In the genomic region with DNA sequence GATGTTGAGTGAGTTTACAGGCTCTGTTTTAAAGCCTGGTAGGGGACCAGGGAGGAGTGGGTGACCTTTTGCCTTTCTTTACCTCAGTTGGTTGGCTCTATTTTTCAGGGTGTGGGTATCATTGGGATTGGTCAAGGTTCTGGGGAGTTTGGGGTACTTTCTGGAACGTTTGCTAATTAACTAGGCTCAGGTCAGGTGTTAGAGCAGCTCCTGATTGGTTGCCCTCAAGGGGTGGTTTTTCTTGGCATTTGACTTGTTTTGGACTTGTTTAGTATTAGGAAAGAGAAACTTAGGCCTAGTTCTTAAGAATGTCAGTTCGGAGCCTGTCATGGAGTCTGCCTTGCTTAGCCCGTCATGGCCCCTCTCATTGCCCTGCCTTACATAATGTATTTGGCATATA, we compare ENCODE assay signal across 21 mouse cellular contexts. TPM values are rescaled to one million over a fixed set of nuclear protein-coding genes. Genes with fewer than 3 reads are reported as not detected.
DNase-seq lines count a peak whose midpoint lies in the region; ATAC-seq and TF ChIP-seq lines count a peak whose summit lies in the region.
"Had no signal": no experiment of that assay in that cellular context is flagged by ENCODE, and none has a peak within 500 bp of the region (broad histone marks: within the 10 kb centered on the region; RNA-seq: fewer than 3 reads in every experiment).

No protein-coding gene starts in this region.

- H3K4me1 ChIP-seq in kidney, embryonic 14.5 days (ENCODE audit: control insufficient read depth, insufficient read depth, low read length): no peaks in the 10 kb centered on the region
- H3K4me1 ChIP-seq in ES-Bruce4 (ENCODE audit: control insufficient read depth, insufficient read depth, low read length): no peaks in the 10 kb centered on the region
- H3K4me1 ChIP-seq in forebrain, embryonic 10.5 days: no peaks in the 10 kb centered on the region
- H3K4me1 ChIP-seq: embryonic facial prominence, embryonic 13.5 days; forebrain, embryonic 13.5 days; heart, embryonic 13.5 days; hindbrain, embryonic 15.5 days had no signal

- H3K4me2 ChIP-seq in kidney, embryonic 14.5 days (replicated peaks; ENCODE audit: low read depth, low read length): no peak overlapping the region
- H3K4me2 ChIP-seq: embryonic facial prominence, embryonic 13.5 days; forebrain, embryonic 13.5 days; heart, embryonic 13.5 days; hindbrain, embryonic 15.5 days had no signal

- H3K27ac ChIP-seq in kidney, embryonic 14.5 days (ENCODE audit: low read depth, low read length): no peak overlapping the region
- H3K27ac ChIP-seq in ES-Bruce4 (ENCODE audit: insufficient read depth, low read length): peak overlapping the region; percentile 76
- H3K27ac ChIP-seq in forebrain, embryonic 10.5 days: no peak overlapping the region
- H3K27ac ChIP-seq: embryonic facial prominence, embryonic 13.5 days; forebrain, embryonic 13.5 days; heart, embryonic 13.5 days; hindbrain, embryonic 15.5 days had no signal

- no peak for TF ChIP-seq EP300 in ES-Bruce4 (IDR thresholded peaks at IDR 0.05; ENCODE audit: insufficient read depth, low read depth, low read length)

- no peak overlapping the region for H3K4me3 ChIP-seq in kidney, embryonic 14.5 days (ENCODE audit: low read length)
- H3K4me3 ChIP-seq in ES-Bruce4 (ENCODE audit: low read depth, low read length): no peak overlapping the region
- no peak overlapping the region for H3K4me3 ChIP-seq in forebrain, embryonic 10.5 days
- H3K4me3 ChIP-seq: embryonic facial prominence, embryonic 13.5 days; forebrain, embryonic 13.5 days; heart, embryonic 13.5 days; hindbrain, embryonic 15.5 days had no signal

- H3K36me3 ChIP-seq in kidney, embryonic 14.5 days (ENCODE audit: control insufficient read depth, insufficient read depth, low read length): peaks cover 15% of the 10 kb centered on the region
- peaks cover 31% of the 10 kb centered on the region for H3K36me3 ChIP-seq in ES-Bruce4 (ENCODE audit: control insufficient read depth, insufficient read depth, low read length, poor library complexity, severe bottlenecking)
- H3K36me3 ChIP-seq in forebrain, embryonic 10.5 days (replicated peaks): peaks cover 60% of the 10 kb centered on the region

- TF ChIP-seq POLR2A in ES-Bruce4 (IDR thresholded peaks at IDR 0.05; ENCODE audit: insufficient read depth, low read length): no peak

- no peaks in the 10 kb centered on the region for H3K27me3 ChIP-seq in kidney, embryonic 14.5 days (ENCODE audit: control insufficient read depth, insufficient read depth, low read length)
- no peaks in the 10 kb centered on the region for H3K27me3 ChIP-seq in ES-Bruce4 (ENCODE audit: control insufficient read depth, insufficient read depth, low read length, poor library complexity, severe bottlenecking)
- no peaks in the 10 kb centered on the region for H3K27me3 ChIP-seq in forebrain, embryonic 10.5 days (ENCODE audit: poor library complexity, severe bottlenecking)
- H3K27me3 ChIP-seq: CH12.LX; embryonic facial prominence, embryonic 13.5 days; forebrain, embryonic 13.5 days; heart, embryonic 13.5 days; hindbrain, embryonic 15.5 days; Patski had no signal

- WGBS in kidney, embryonic 14.5 days: 87% methylated on average over 3 of the region's 3 CpGs
- WGBS in forebrain, embryonic 10.5 days: 84% methylated on average over 3 of the region's 3 CpGs

- H3K9me3 ChIP-seq in kidney, embryonic 14.5 days (ENCODE audit: control insufficient read depth, low read length): no peaks in the 10 kb centered on the region; the same call in 1 of the 2 replicates
- H3K9me3 ChIP-seq in ES-Bruce4 (replicated peaks; ENCODE audit: control insufficient read depth, insufficient read depth, low read length, poor library complexity, severe bottlenecking): no peaks in the 10 kb centered on the region
- H3K9me3 ChIP-seq in forebrain, embryonic 10.5 days: peaks cover 9% of the 10 kb centered on the region; the same call in 1 of the 2 replicates
- H3K9me3 ChIP-seq: embryonic facial prominence, embryonic 13.5 days; heart, embryonic 13.5 days; hindbrain, embryonic 15.5 days had no signal

- ATAC-seq in kidney, embryonic 14.5 days (ENCODE audit: low FRiP score, low TSS enrichment): no peak
- ATAC-seq: forebrain, embryonic 13.5 days; forebrain, postnatal 0 days; Patski had no signal

- no peak overlapping the region for H3K9ac ChIP-seq in kidney, embryonic 14.5 days (ENCODE audit: low read depth, low read length)
- peak overlapping the region; percentile 31; the same call in 1 of the 2 replicates for H3K9ac ChIP-seq in ES-Bruce4 (ENCODE audit: low read depth, poor library complexity, severe bottlenecking)
- H3K9ac ChIP-seq: embryonic facial prominence, embryonic 13.5 days; forebrain, embryonic 13.5 days; forebrain, postnatal 0 days; heart, embryonic 13.5 days; hindbrain, embryonic 15.5 days had no signal

- peak; percentile 49 for DNase-seq in kidney, adult 11 months
- DNase-seq in kidney, postnatal 14 days: no peak
- DNase-seq in kidney, postnatal 36 days: peak; percentile 51 to 53
- peak; percentile 26 for DNase-seq in ZHBTc4 (ENCODE audit: low read depth, low spot score)
- DNase-seq in right cerebral cortex, postnatal 14 days: no peak
- no peak for DNase-seq in forebrain, embryonic 10.5 days (ENCODE audit: extremely low spot score, low spot score)
- DNase-seq: adrenal gland, postnatal 14 days; cerebellum, adult 11-12 months; cerebellum, adult 9-10 months; cerebellum, postnatal 25 days; forebrain, postnatal 0 days; gastrocnemius, postnatal 14 days; heart, postnatal 36 days had no signal

- TF ChIP-seq CTCF in ES-Bruce4 (IDR thresholded peaks at IDR 0.05; ENCODE audit: low read depth, low read length): no peak

RNA-seq across cellular contexts. Expression of a gene that starts 8.2 kb away (rescaled TPM):
- 12.8 and 18.6 TPM in 2 replicates for polyA plus RNA-seq in kidney, embryonic 14.5 days (2014; fragmentation: Nextera tagmentation; extraction: Ambion mirVana)
- 43.3 and 44.5 TPM in 2 replicates for polyA plus RNA-seq in ES-Bruce4 (2011; ENCODE audit: insufficient read depth, insufficient read length, low read depth, missing spikeins)
- 11.7 and 13.0 TPM in 2 replicates for polyA plus RNA-seq in forebrain, embryonic 10.5 days (2016; fragmentation: Nextera tagmentation; extraction: Ambion mirVana)

Comparison
In these comparisons a context has a peak if more than half of its experiments do, and no peak if none do; other contexts are left out.
1. DNase-seq: peak in kidney, adult 11 months (single experiment), kidney, postnatal 36 days (2 of 2) and ZHBTc4 (single experiment); none in kidney, postnatal 14 days (single experiment), right cerebral cortex, postnatal 14 days (single experiment) and forebrain, embryonic 10.5 days (single experiment).